Mouse (Mus musculus): ENCODE results near the gene Yif1a.

- no peak for TF ChIP-seq CTCF (IDR thresholded peaks at IDR 0.05; ENCODE audit: borderline replicate concordance, extremely low read depth, insufficient read depth, insufficient read length)
- TF ChIP-seq POLR2A (IDR thresholded peaks at IDR 0.05; ENCODE audit: borderline replicate concordance, extremely low read depth, insufficient read depth, insufficient read length, poor library complexity, severe bottlenecking): no peak
Observed at GRCm38 (mm10) chr19:5039301-5040114, 48.8 kb upstream of the Yif1a start.
